Mouse (Mus musculus) lung, adult 2 months (tissue): ENCODE measurements around the gene Sh3tc1. TPM values are rescaled to one million over a fixed set of nuclear protein-coding genes. Genes with fewer than 3 reads are reported as not detected.

Experiments used
- DNase-seq: peaks from one replicate; pipeline ENCODE4 v3.0.0; 2022
- H3K4me1 ChIP-seq: fragments of 200-500 bp; 2 replicates; pipeline ENCODE4 v1.6.1; 2011; ENCODE audit warnings: low read length; ENCODE audit not compliant: control insufficient read depth, insufficient read depth
- H3K4me3 ChIP-seq: fragments of 200-500 bp; replicated peaks from 2 replicates; pipeline ENCODE3; 2011; ENCODE audit warnings: low read depth, mild to moderate bottlenecking, control low read depth, low read length; ENCODE audit errors: extremely low read depth
- CTCF ChIP-seq: fragments of 200-500 bp; IDR thresholded peaks from 2 replicates; pipeline ENCODE4 v1.5.1; 2011; ENCODE audit warnings: mild to moderate bottlenecking, low read length, control low read depth; ENCODE audit not compliant: insufficient read depth
- POLR2A ChIP-seq: fragments of 200-500 bp; IDR thresholded peaks from 2 replicates; pipeline ENCODE4 v1.6.1; 2011; ENCODE audit warnings: low read depth, mild to moderate bottlenecking, control low read depth, low read length, borderline replicate concordance; ENCODE audit errors: extremely low read depth
- WGBS: fragments of 180-500 bp; shearing (Covaris S2); methylation state at CpG from one replicate; pipeline ENCODE4 v1.1.7; 2018; 5-methylcytosine and 5-hydroxymethylcytosine counted together
- polyA plus RNA-seq: library from polyadenylated mRNA; depleted of rRNA; stranded (reverse); fragments of >200 nt; gene quantifications from 2 replicates; pipeline ENCODE4 v1.2.3, GENCODE M21; 2012

Gene Sh3tc1
- polyA plus RNA-seq, 1 experiment = 38.3 TPM

DNA sequence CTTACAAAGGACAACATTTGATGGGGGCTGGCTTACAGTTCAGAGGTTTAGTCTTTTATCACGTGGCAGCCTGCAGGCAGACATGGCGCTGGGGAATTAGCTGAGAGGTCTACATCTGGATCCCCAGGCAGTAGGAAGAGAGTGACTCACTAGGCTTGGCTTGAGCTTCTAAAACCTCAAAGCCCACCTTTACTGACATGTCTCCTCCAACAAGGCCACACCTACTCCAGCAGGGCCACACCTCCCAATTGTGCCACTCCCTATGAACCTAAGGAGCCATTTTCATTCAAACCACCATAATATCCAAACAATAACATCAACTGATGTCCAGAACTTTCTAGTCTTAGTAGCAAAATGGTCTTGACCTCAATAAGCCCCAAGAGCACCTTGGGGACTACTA lies 30.5 kb upstream of the Sh3tc1 start:
- no peak for TF ChIP-seq CTCF
- no peak for TF ChIP-seq POLR2A
- DNase-seq = no peak
- Histone ChIP-seq H3K4me1 (no peaks in the 10 kb centered on the region), H3K4me3 (no peak overlapping the region)
- WGBS = 94% methylated on average over 2 of the region's 2 CpGs

DNA sequence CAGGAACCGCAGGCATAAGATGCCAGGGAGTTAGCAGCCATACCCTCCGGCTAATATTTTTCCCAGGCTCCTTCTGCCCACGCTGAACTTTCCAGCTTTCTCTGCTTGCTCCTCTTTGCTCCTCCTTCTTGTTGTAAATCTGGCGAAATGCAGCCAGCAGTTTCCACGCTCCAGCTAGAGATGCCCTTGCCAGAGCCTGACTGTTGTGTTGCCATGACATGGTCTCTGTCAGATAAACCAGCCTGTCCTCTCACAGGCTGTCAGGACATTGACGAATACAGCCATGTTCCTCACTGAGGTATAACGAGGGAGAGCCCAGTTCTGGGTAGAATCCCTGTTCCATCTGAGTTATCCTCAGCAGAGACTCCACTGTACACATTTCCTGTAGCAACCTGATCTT lies 29.2 kb upstream of the Sh3tc1 start:
- Histone ChIP-seq H3K4me3 (no peak overlapping the region), H3K4me1 (no peaks in the 10 kb centered on the region)
- DNase-seq = no peak
- TF ChIP-seq POLR2A (no peak), CTCF (no peak)
- 76% methylated on average over 7 of the region's 7 CpGs for WGBS

DNA sequence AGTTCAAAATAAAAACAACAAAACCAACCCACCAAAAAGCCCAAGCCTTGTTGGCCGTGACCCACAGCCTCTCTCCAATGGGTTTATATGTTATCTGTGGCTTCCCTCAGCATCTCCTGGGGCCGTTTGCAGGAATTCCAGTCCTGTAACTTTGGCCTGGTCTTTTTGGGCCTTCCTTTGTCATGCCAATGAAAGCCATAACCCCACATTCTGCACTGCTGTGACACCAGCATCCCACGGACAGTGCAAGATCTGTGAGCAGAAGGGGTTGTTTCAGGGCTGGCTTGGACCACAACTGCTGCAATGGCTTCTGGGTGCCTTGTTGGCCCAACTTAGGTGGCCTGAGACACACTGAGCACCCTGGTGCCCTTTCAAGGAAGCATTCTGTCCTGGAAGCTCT lies 28.7 kb upstream of the Sh3tc1 start:
- no peaks in the 10 kb centered on the region for H3K4me1 ChIP-seq
- TF ChIP-seq POLR2A = no peak
- no peak for TF ChIP-seq CTCF
- H3K4me3 ChIP-seq = no peak overlapping the region
- 71% methylated on average over 3 of the region's 3 CpGs for WGBS
- no peak for DNase-seq

DNA sequence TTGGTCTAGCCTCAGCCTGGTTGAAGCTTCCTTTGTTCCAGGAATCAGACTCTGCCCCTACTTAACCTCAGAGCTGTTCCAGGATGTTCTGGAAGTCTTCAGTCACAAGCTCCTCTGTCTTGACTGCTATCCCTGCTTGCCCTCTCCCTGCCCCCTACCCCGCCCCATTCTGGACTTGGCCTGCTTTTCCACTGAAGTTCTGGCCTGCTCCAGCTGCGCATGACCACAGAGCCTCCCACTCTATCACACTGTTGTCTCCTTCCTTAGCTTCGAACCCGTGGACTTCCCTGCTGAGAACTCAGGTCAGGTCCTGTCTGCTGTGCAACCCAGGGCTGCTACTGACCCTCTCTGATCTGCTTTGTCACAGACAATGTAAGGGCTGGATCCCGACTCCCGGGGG lies 26.1 kb upstream of the Sh3tc1 start:
- WGBS = 67% methylated on average over 6 of the region's 6 CpGs
- Histone ChIP-seq H3K4me1 (no peaks in the 10 kb centered on the region), H3K4me3 (no peak overlapping the region)
- no peak for DNase-seq
- TF ChIP-seq CTCF = no peak
- TF ChIP-seq POLR2A = no peak

DNA sequence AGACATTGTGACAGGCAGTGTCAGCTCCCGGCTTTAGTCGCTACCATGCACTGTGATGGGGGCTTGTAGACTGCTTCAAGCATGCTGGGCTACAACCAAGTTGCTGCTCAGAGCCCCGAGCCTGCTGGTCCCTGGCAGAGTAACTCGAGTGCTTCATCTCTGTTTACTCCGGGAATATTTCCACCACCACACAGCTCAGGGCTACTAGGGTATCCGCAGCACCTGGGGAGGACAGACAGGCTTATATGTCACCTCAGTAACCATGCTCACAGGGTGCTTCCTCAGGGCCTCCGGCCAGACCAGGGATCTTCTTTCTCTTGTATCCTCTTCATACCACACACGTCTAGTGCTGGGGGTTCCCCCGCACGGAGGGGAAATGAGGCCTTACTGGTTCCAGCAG lies 23.1 kb upstream of the Sh3tc1 start:
- Histone ChIP-seq H3K4me1 (peaks cover 3% of the 10 kb centered on the region), H3K4me3 (no peak overlapping the region)
- no peak for DNase-seq
- 58% methylated on average over 10 of the region's 10 CpGs for WGBS
- TF ChIP-seq POLR2A = no peak
- no peak for TF ChIP-seq CTCF

DNA sequence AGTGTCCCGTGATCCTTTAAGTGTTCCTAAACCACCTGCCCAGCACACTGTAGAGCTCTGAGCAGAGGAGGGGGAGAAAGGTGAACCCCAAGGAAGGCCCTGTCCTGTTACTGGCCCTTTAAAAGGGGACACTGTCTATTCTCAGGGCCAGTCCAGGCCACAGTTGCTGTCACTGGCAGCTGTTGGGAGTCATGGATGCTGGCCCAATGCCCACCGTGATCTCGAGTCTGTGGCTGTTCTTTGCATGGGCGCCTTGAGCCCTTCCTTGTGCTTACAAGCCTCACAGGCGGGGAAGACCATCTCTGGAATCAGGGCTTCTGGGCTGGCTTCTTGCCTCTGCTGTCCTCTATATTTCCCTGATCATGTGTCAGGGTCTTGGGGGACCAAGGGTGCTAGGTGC lies 22.6 kb upstream of the Sh3tc1 start:
- no peak for TF ChIP-seq CTCF
- TF ChIP-seq POLR2A = no peak
- DNase-seq = no peak
- Histone ChIP-seq H3K4me3 (no peak overlapping the region), H3K4me1 (peaks cover 3% of the 10 kb centered on the region)
- 46% methylated on average over 5 of the region's 5 CpGs for WGBS

DNA sequence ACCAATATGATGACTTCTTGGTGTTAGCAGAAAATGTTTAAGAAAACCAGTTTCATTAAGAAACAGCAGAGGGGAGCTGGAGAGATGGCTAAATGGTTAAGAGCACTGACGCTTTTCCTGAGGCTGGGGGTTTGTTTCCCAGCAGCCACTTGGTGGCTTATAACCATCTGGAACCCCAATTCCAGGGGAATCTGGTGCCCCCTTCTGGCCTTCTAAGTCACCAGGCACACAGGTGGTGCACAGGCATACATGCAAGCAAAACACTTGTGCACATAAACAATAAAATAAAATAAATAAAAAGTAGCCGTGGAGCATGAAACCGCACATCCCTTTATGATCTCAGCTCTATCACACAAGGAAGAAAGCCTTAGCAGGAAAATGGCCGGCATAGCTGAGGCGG lies 21.5 kb upstream of the Sh3tc1 start:
- 73% methylated on average over 5 of the region's 5 CpGs for WGBS
- Histone ChIP-seq H3K4me3 (no peak overlapping the region), H3K4me1 (peaks cover 3% of the 10 kb centered on the region)
- TF ChIP-seq POLR2A (no peak), CTCF (0 out of 2 replicates have a peak, but pooled peaks have one; percentile 0)
- DNase-seq = no peak

DNA sequence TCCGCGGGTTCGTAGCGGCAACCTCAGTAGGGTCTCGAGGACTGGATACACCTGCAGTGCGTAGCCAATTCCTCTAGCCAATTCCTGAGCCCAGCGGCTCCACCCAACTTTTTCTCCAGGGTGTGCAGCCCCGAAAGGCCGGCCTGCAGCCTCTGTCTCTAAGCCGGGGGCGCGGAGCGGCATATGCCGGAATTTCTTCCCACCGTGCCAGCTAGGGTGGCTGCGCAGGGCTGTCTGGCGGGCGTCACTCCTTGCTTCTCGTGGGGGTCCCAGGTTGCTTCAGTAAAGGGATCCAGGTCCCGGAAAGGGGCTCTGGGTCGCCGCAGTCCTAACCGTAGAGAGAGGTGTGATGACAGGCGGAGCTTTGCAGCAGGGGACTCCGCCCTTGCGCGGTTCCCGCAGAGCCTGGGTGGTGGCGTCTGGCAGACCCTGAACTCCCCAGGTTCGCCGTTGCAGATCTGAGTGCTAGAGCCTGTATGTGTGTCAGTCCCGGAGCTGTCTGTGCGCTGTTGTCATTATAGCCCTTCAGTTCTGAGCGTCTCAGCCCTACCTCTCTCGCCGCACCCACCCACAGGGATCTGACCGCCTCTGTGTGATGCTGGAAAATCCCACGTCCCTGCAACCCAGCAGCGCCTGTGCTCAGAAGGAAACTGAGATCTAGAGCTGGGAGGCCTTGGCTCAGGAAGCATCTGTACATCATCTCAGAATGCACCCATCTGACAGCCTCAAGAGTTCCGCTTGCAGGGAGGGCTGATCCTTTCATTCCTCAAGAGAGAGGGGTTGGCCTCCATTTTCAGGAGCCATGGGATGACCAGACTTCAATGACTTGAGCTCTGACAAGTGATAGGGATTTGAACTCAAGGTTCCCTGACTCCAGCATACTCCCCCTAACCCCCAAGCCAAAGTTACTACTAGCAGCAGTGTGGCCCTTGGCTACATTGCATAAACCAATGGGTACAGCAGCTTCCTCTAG lies 18.6 kb upstream of the Sh3tc1 start:
- peak; percentile 33 for DNase-seq

DNA sequence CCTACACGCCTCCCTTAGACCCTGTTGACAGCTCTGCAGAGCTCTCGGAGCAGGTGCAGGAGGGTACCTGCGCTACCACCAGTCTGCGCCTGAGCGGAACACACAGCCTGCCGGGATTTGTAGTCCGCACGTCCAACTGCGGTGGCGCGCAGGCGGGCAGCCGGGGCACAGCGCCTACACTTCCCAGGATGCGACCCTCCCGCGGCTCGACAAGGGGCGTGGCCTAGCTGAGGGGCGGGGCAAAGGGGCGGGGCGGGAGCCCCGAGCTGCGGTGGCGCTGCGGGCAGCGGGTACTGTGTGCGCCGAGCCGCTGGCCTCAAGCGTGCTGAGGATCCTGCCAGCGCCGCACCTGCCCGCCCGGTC lies 17.8 kb upstream of the Sh3tc1 start, which contains the start of gene Ablim2:
Ablim2 (plus strand) TSS at position 242 of the 363 bp plus-strand sequence.
- Histone ChIP-seq H3K4me3 (peak within 1 kb of the TSS; percentile 58), H3K4me1 (peaks cover 3% of the 10 kb centered on the region)
- TF ChIP-seq CTCF = no peak
- no peak for TF ChIP-seq POLR2A
- peak; percentile 81 for DNase-seq
- under 1% methylated on average over 35 of the region's 35 CpGs for WGBS

More for the DNA sequence above, 18.6 kb upstream of the Sh3tc1 start:
- H3K4me3 ChIP-seq = peak overlapping the region; percentile 58
- H3K4me1 ChIP-seq = peaks cover 3% of the 10 kb centered on the region
- WGBS = 2% methylated on average over 40 of the region's 40 CpGs
- TF ChIP-seq CTCF (no peak), POLR2A (no peak)
